ENCODE assay signal across 7 mouse cellular contexts in the genomic region with DNA sequence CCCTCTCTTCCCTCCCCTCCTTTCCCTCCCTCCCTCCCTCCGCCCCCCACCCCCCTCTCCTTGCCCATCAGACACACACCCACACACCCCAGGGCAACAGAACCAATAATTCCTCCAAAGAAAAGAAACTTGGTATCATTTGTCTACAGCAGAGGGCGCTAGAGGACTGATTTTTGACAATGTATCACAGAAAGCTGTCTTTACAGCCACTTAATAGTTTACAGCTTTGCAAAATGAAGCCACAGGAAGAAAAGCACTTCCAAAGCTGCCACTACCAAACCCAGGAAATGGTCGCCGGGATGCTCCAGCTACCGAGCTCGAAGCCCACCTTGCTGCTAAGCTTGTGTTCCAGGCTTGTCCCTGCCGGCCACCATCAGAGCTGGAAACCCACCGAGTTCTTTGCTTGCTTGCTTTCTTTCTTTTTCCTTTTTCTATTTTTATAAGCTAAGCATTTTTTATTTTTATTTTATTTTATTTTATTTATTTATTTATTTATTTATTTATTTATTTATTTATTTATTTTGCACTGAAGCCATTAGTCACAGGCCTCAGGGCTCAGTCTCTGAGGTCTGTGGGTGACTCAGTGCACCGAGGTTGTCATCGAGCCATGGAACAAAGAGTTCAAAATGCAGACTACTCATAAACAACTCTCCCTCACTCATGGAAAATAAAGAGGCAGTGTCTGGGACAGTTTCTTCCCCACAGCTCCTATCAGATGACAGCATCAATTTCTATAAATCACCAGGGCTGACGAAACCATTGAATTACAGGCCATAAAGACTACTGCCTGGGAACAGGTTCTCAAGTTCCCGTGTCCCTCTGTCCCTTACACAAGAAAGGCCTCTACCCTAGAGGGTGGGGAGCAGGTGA.
DNase-seq lines count a peak whose midpoint lies in the region; ATAC-seq lines count a peak whose summit lies in the region.

No protein-coding gene starts in this region.

- H3K4me3 ChIP-seq in intestine, embryonic 16.5 days (ENCODE audit: low read length) = no peak overlapping the region
- no peak overlapping the region for H3K4me3 ChIP-seq in limb, embryonic 11.5 days (ENCODE audit: low read depth, low read length)

- H3K9me3 ChIP-seq in intestine, embryonic 16.5 days (ENCODE audit: control insufficient read depth, low read length) = no peaks in the 10 kb centered on the region
- H3K9me3 ChIP-seq in limb, embryonic 11.5 days (ENCODE audit: control insufficient read depth, low read length) = no peaks in the 10 kb centered on the region

- no peak overlapping the region for H3K27ac ChIP-seq in intestine, embryonic 16.5 days (ENCODE audit: low read length)
- no peak overlapping the region for H3K27ac ChIP-seq in limb, embryonic 11.5 days (replicated peaks; ENCODE audit: low read depth, low read length)

- no peaks in the 10 kb centered on the region for H3K36me3 ChIP-seq in intestine, embryonic 16.5 days (ENCODE audit: control insufficient read depth, insufficient read depth, low read length)
- no peaks in the 10 kb centered on the region for H3K36me3 ChIP-seq in limb, embryonic 11.5 days (ENCODE audit: control insufficient read depth, insufficient read depth, low read length)

- 36% methylated on average over 11 of the region's 12 CpGs for WGBS in intestine, embryonic 16.5 days
- WGBS in limb, embryonic 11.5 days = 31% methylated on average over 11 of the region's 12 CpGs

- 0 out of 2 replicates have a peak overlapping the region, but pooled peaks have one; percentile 27 for H3K4me2 ChIP-seq in intestine, embryonic 16.5 days (ENCODE audit: low read depth, low read length)
- H3K4me2 ChIP-seq in limb, embryonic 11.5 days (ENCODE audit: low read depth, severe bottlenecking) = no peak overlapping the region

- no peak overlapping the region for H3K9ac ChIP-seq in intestine, embryonic 16.5 days (ENCODE audit: low read depth, low read length)
- H3K9ac ChIP-seq in limb, embryonic 11.5 days (ENCODE audit: low read length) = no peak overlapping the region

- ATAC-seq in intestine, embryonic 16.5 days = peak; percentile 83
- ATAC-seq in limb, embryonic 11.5 days (ENCODE audit: insufficient number of reproducible peaks, low FRiP score, low TSS enrichment, low read depth) = peak; percentile 31; the same call in 1 of the 2 replicates

- 0 out of 2 replicates have a peak, but pooled peaks cover 5% of the 10 kb centered on the region for H3K27me3 ChIP-seq in intestine, embryonic 16.5 days (replicated peaks; ENCODE audit: control insufficient read depth, insufficient read depth, low read length)
- H3K27me3 ChIP-seq in limb, embryonic 11.5 days (ENCODE audit: control insufficient read depth, insufficient read depth, low read length) = no peaks in the 10 kb centered on the region

- DNase-seq in ovary, postnatal 14 days (ENCODE audit: low spot score) = peak; percentile 64
- DNase-seq in ovary, postnatal 36 days (ENCODE audit: low spot score) = no peak
- DNase-seq in ZHBTc4 (ENCODE audit: low read depth, low spot score) = peak; percentile 76
- DNase-seq in embryo, embryonic 10.5 days (ENCODE audit: low spot score) = peak; percentile 91
- DNase-seq in limb, embryonic 11.5 days (ENCODE audit: low spot score) = peak; percentile 69
- peak; percentile 20 for DNase-seq in right cerebral cortex, postnatal 14 days

- H3K4me1 ChIP-seq in intestine, embryonic 16.5 days (ENCODE audit: control insufficient read depth, insufficient read depth, low read length) = no peaks in the 10 kb centered on the region
- H3K4me1 ChIP-seq in limb, embryonic 11.5 days (ENCODE audit: control insufficient read depth, insufficient read depth, low read length) = no peaks in the 10 kb centered on the region
